Mouse (Mus musculus): ENCODE results near the gene Ndufa12.

- TF ChIP-seq CTCF (conservative IDR thresholded peaks at IDR 0.05; ENCODE audit: insufficient read depth, insufficient read length, low read depth, low read length) (no peak), POLR2A (IDR thresholded peaks at IDR 0.05; ENCODE audit: low read depth, low read length) (no peak)
Observed at GRCm38 (mm10) chr10:94256518-94256917, 58.0 kb downstream of the Ndufa12 start.
